Mouse (Mus musculus) MEL (cell line): ENCODE results near the gene Rnf185. TPM values are rescaled to one million over a fixed set of nuclear protein-coding genes. Genes with fewer than 3 reads are reported as not detected.

ENCODE experiments used
- DNase-seq: peaks from one replicate; pipeline ENCODE4 v3.0.0; 2011; ENCODE audit warnings: low read depth, low spot score
- H3K27ac ChIP-seq: 2 replicates; pipeline ENCODE4 v1.5.1; 2012; ENCODE audit warnings: low read depth, mild to moderate bottlenecking, control low read depth, low read length, moderate library complexity; ENCODE audit not compliant: control insufficient read depth
- H3K27me3 ChIP-seq, 2 experiments: fragments of 150-350 bp in 1 of 2; sonication (generic) in 1 of 2; 2 replicates each; pipeline ENCODE4 v1.6.1; 2012; ENCODE audit warnings: low read length in 2 of 2, mild to moderate bottlenecking in 2 of 2, improper control_type of control experiment in 1 of 2, moderate library complexity in 1 of 2; ENCODE audit not compliant: insufficient read depth in 2 of 2, control insufficient read depth in 1 of 2
- H3K36me3 ChIP-seq, 2 experiments: 2 replicates each; pipeline ENCODE4 v1.6.1; 2012 to 2014; ENCODE audit warnings: low read length in 2 of 2, improper control_type of control experiment in 1 of 2, inconsistent platforms in 1 of 2, mild to moderate bottlenecking in 1 of 2; ENCODE audit not compliant: insufficient read depth in 2 of 2, control insufficient read depth in 1 of 2
- H3K4me1 ChIP-seq, 2 experiments: fragments of 150-350 bp in 1 of 2; sonication (generic) in 1 of 2; 2 replicates each; pipeline ENCODE4 v1.6.1; 2012; ENCODE audit warnings: low read length in 2 of 2, improper control_type of control experiment in 1 of 2, mild to moderate bottlenecking in 1 of 2; ENCODE audit not compliant: insufficient read depth in 2 of 2, control insufficient read depth in 1 of 2
- H3K4me3 ChIP-seq, 2 experiments: fragments of 150-350 bp in 1 of 2; sonication (generic) in 1 of 2; 2 replicates each; pipeline ENCODE4 v1.5.1; 2012; ENCODE audit warnings: low read depth in 2 of 2, low read length in 2 of 2, mild to moderate bottlenecking in 2 of 2, moderate library complexity in 2 of 2, control low read depth in 1 of 2, improper control_type of control experiment in 1 of 2; ENCODE audit not compliant: control insufficient read depth in 1 of 2, insufficient read depth in 1 of 2
- H3K79me2 ChIP-seq: 2 replicates; pipeline ENCODE4 v1.6.1; 2012; ENCODE audit warnings: mild to moderate bottlenecking, low read length, moderate library complexity; ENCODE audit not compliant: control insufficient read depth, poor library complexity, insufficient read depth
- H3K9ac ChIP-seq: 2 replicates; pipeline ENCODE4 v1.6.1; 2012; ENCODE audit warnings: low read depth, mild to moderate bottlenecking, control low read depth, low read length, moderate library complexity; ENCODE audit not compliant: control insufficient read depth, poor library complexity, severe bottlenecking
- H3K9me3 ChIP-seq: fragments of 150-350 bp; sonication (generic); replicated peaks from 2 replicates; pipeline ENCODE4 v1.6.1; 2012; ENCODE audit warnings: mild to moderate bottlenecking, low read length, improper control_type of control experiment, moderate library complexity; ENCODE audit not compliant: insufficient read depth
- BHLHE40 ChIP-seq: IDR thresholded peaks from 2 replicates; pipeline ENCODE4 v1.6.1; 2012; ENCODE audit warnings: low read depth, mild to moderate bottlenecking, inconsistent platforms, low read length, improper control_type of control experiment, borderline replicate concordance
- CHD1 ChIP-seq: IDR thresholded peaks from 2 replicates; pipeline ENCODE4 v1.6.1; 2012; ENCODE audit warnings: low read depth, mild to moderate bottlenecking, inconsistent platforms, low read length, improper control_type of control experiment
- E2F4 ChIP-seq: IDR thresholded peaks from 2 replicates; pipeline ENCODE4 v1.6.1; 2011; ENCODE audit warnings: low read depth, low read length, improper control_type of control experiment, borderline replicate concordance
- GABPA ChIP-seq: IDR thresholded peaks from 2 replicates; pipeline ENCODE4 v1.6.1; 2012; ENCODE audit warnings: low read depth, mild to moderate bottlenecking, inconsistent platforms, low read length, improper control_type of control experiment, moderate library complexity
- GATA1 ChIP-seq: IDR thresholded peaks from 2 replicates; pipeline ENCODE4 v1.6.1; 2011; ENCODE audit warnings: low read depth, low read length, improper control_type of control experiment
- HCFC1 ChIP-seq: IDR thresholded peaks from 2 replicates; pipeline ENCODE4 v1.6.1; 2012; ENCODE audit warnings: low read depth, mild to moderate bottlenecking, inconsistent platforms, low read length, improper control_type of control experiment, moderate library complexity
- MAFK ChIP-seq: IDR thresholded peaks from 2 replicates; pipeline ENCODE4 v1.6.1; 2011; ENCODE audit warnings: low read depth, mild to moderate bottlenecking, low read length, improper control_type of control experiment, borderline replicate concordance
- MAX ChIP-seq: IDR thresholded peaks from 2 replicates; pipeline ENCODE4 v1.6.1; 2011; ENCODE audit warnings: low read length, improper control_type of control experiment
- MAZ ChIP-seq: IDR thresholded peaks from 2 replicates; pipeline ENCODE4 v1.6.1; 2012; ENCODE audit warnings: low read depth, mild to moderate bottlenecking, inconsistent platforms, low read length, improper control_type of control experiment
- MEF2A ChIP-seq: IDR thresholded peaks from 2 replicates; pipeline ENCODE4 v1.6.1; 2014; ENCODE audit warnings: low read depth, mild to moderate bottlenecking, inconsistent platforms, low read length, improper control_type of control experiment; ENCODE audit not compliant: poor library complexity, insufficient replicate concordance, severe bottlenecking; ENCODE audit errors: extremely low read depth
- MXI1 ChIP-seq: IDR thresholded peaks from 2 replicates; pipeline ENCODE4 v1.6.1; 2011; ENCODE audit warnings: mild to moderate bottlenecking, low read depth, low read length, improper control_type of control experiment
- MYB ChIP-seq: IDR thresholded peaks from 2 replicates; pipeline ENCODE4 v1.6.1; 2011; ENCODE audit warnings: mild to moderate bottlenecking, low read depth, low read length, improper control_type of control experiment
- NELFE ChIP-seq: IDR thresholded peaks from 2 replicates; pipeline ENCODE4 v1.6.1; 2011; ENCODE audit warnings: low read depth, low read length, improper control_type of control experiment
- POLR2A ChIP-seq, 2 experiments: IDR thresholded peaks; 2 replicates each; pipeline ENCODE4 v1.6.1; 2011 to 2012; ENCODE audit warnings: low read length in 2 of 2, mild to moderate bottlenecking in 2 of 2, control low read depth in 1 of 2, improper control_type of control experiment in 1 of 2, low read depth in 1 of 2, moderate library complexity in 1 of 2; ENCODE audit not compliant: control insufficient read depth in 1 of 2, insufficient read depth in 1 of 2, poor library complexity in 1 of 2
- POLR2AphosphoS2 ChIP-seq: IDR thresholded peaks from 2 replicates; pipeline ENCODE4 v1.6.1; 2011; ENCODE audit warnings: low read length, improper control_type of control experiment
- RCOR1 ChIP-seq: IDR thresholded peaks from 2 replicates; pipeline ENCODE4 v1.6.1; 2012; ENCODE audit warnings: low read depth, mild to moderate bottlenecking, inconsistent platforms, low read length, improper control_type of control experiment
- SMC3 ChIP-seq: IDR thresholded peaks from 2 replicates; pipeline ENCODE4 v1.6.1; 2011; ENCODE audit warnings: low read depth, low read length, improper control_type of control experiment
- TAL1 ChIP-seq: IDR thresholded peaks from 2 replicates; pipeline ENCODE4 v1.6.1; 2012; ENCODE audit warnings: mild to moderate bottlenecking, inconsistent platforms, low read length, moderate library complexity, mixed read lengths
- TCF12 ChIP-seq: IDR thresholded peaks from 2 replicates; pipeline ENCODE4 v1.6.1; 2014; ENCODE audit warnings: low read depth, mild to moderate bottlenecking, inconsistent platforms, low read length, improper control_type of control experiment, moderate library complexity
- USF2 ChIP-seq, 2 experiments: IDR thresholded peaks; 2 replicates each; pipeline ENCODE4 v1.6.1; 2011 to 2012; ENCODE audit warnings: improper control_type of control experiment in 2 of 2, low read length in 2 of 2, borderline replicate concordance in 1 of 2, inconsistent platforms in 1 of 2, low read depth in 1 of 2, mild to moderate bottlenecking in 1 of 2; ENCODE audit not compliant: insufficient read depth in 1 of 2
- ZKSCAN1 ChIP-seq: IDR thresholded peaks from 2 replicates; pipeline ENCODE4 v1.6.1; 2012; ENCODE audit warnings: low read depth, mild to moderate bottlenecking, inconsistent platforms, low read length, improper control_type of control experiment, moderate library complexity
- ZNF384 ChIP-seq: IDR thresholded peaks from 2 replicates; pipeline ENCODE4 v1.6.1; 2012; ENCODE audit warnings: low read depth, mild to moderate bottlenecking, inconsistent platforms, low read length, improper control_type of control experiment
- polyA plus RNA-seq, 2 experiments: library from polyadenylated mRNA; stranded (reverse) in 1 of 2; unstranded in 1 of 2; fragments of >175 nt in 1 of 2; fragments of >200 nt in 1 of 2; gene quantifications; 2 replicates each; pipeline versions ENCODE4 v1.2.1 to v1.2.4; 2012; ENCODE audit warnings: low replicate concordance in 2 of 2, low read depth in 1 of 2; ENCODE audit not compliant: insufficient read length in 2 of 2, insufficient read depth in 1 of 2, missing spikeins in 1 of 2
- total RNA-seq: library from RNA; depleted of rRNA; stranded (reverse); fragments of 300-350 nt; gene quantifications from 2 replicates; pipeline ENCODE4 v1.2.3, GENCODE M21; 2012

The Rnf185 gene
- total and polyA plus RNA-seq, 3 experiments: 9.9 to 13.8 TPM; not detected in 1

DNA sequence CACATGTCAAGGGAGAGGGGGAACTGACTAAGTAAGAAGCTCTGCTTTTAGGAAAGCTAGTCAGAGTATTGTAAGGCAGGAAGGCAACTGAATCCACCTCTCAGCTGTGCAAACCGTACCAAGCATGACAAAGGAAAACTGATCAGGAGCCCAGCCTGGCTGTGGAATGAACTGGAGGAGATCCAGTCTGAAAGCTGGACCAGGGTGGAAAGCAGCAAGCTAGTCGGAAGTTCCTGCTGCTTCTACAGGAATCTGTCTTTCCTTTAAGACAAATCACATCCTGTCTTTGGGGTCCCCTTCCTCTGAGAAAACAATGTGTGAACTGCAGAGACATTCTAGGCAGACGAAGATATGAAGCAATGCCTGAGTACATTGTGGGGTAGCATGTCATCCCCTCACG, 33.4 kb downstream of the Rnf185 start:
- H3K36me3 ChIP-seq: peaks cover 0 to 9% of the 10 kb centered on the region in 2 experiments; a peak in 3 of 4 replicates
- no peak overlapping the region for H3K27ac ChIP-seq

DNA sequence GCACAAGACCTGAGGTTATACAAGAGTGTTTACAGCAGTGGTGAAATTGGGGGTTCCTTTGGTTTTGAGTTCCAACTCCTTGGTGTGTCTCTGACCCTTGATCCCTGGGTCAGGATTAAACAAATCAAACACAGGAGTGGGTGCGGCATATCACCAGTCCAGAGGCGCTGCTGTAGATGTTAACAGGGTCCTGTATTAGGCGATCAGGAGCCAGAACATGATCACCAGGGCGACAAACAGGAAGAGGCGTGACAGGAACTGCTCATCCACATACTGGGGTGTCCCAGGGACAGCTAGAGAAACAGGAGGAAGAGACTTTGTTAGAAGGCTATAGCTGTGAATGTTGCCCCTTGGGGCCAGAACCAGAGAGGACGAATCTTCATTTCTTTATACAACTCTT, 34.4 kb downstream of the Rnf185 start:
- H3K9ac ChIP-seq: no peak overlapping the region
- TF ChIP-seq NELFE (no peak), CHD1 (no peak), MYB (no peak), TAL1 (no peak), POLR2A (IDR thresholded peaks at IDR 0.05; ENCODE audit: control insufficient read depth in 1 of 2, insufficient read depth in 1 of 2, low read depth in 1 of 2, low read length in 2 of 2, poor library complexity in 1 of 2) (no peak)
- TF ChIP-seq, all 39 proteins: peak for 0

More for the DNA sequence above, 33.4 kb downstream of the Rnf185 start:
- no peak overlapping the region for H3K4me3 ChIP-seq
- no peaks in the 10 kb centered on the region for H3K9me3 ChIP-seq
- no peaks in the 10 kb centered on the region for H3K79me2 ChIP-seq
- H3K4me1 ChIP-seq: no peaks in the 10 kb centered on the region
- H3K27me3 ChIP-seq: no peaks in the 10 kb centered on the region
- no peak overlapping the region for H3K9ac ChIP-seq
- TF ChIP-seq MXI1 (no peak), NELFE (no peak), TAL1 (no peak), USF2 (IDR thresholded peaks at IDR 0.05; ENCODE audit: borderline replicate concordance in 1 of 2, insufficient read depth in 1 of 2, low read depth in 1 of 2, low read length in 2 of 2) (no peak), MAZ (no peak), TCF12 (no peak), MEF2A (no peak), HCFC1 (no peak), GABPA (no peak), BHLHE40 (no peak), POLR2AphosphoS2 (no peak), SMC3 (no peak), GATA1 (no peak), E2F4 (no peak), MAX (no peak), ZNF384 (no peak), RCOR1 (no peak), ZKSCAN1 (no peak), MAFK (no peak)
- DNase-seq: no peak

More for the DNA sequence above, 34.4 kb downstream of the Rnf185 start:
- H3K79me2 ChIP-seq: no peaks in the 10 kb centered on the region
- H3K4me1 ChIP-seq: no peaks in the 10 kb centered on the region
- H3K27ac ChIP-seq: no peak overlapping the region
- H3K4me3 ChIP-seq: no peak overlapping the region
- H3K36me3 ChIP-seq: peaks cover 0 to 9% of the 10 kb centered on the region in 2 experiments; a peak in 3 of 4 replicates
- H3K9me3 ChIP-seq: no peaks in the 10 kb centered on the region
- DNase-seq: no peak
- no peaks in the 10 kb centered on the region for H3K27me3 ChIP-seq
